Mouse (Mus musculus) skeletal muscle tissue, adult 2 months (tissue): ENCODE data around the gene Creb3l1.

Source experiments
- DNase-seq: peaks from one replicate; pipeline ENCODE4 v3.0.0-alpha.2; 2012; ENCODE audit warnings: low read depth, low spot score

Creb3l1 gene

DNA sequence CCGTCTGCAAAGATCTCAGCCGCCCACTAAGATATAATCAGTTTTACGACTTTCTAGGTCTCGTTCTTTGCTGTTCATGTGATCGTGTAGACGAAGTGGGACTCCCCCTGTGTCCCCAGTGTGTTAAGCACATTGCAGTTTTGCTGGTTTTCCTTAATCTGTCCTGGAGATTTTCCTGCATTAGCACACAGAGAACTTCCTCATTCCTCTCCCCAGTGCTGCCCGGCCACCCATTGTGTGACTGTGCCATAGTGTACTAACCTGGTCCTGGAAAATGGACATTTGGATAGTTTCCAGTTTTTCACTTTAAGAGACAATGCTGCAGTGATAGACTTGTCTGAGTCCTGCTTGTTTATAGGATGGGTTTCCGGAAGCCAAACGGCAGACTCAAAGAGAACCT, 10.0 kb upstream of the Creb3l1 start:
- DNase-seq: no peak

- no peak for DNase-seq
Observed at GRCm38 (mm10) chr2:92030554-92030953, 6.3 kb upstream of the Creb3l1 start.

GRCm38 (mm10) chr2:92029387-92030133, 5.3 kb upstream of the Creb3l1 start:
- no peak for DNase-seq

- no peak for DNase-seq
Observed at GRCm38 (mm10) chr2:92027811-92028590, 3.7 kb upstream of the Creb3l1 start.

- DNase-seq: no peak
Observed at GRCm38 (mm10) chr2:92025966-92026365, 1.7 kb upstream of the Creb3l1 start.

GRCm38 (mm10) chr2:92025202-92025601, 900 bp upstream of the Creb3l1 start:
- no peak for DNase-seq

- no peak for DNase-seq
Observed at GRCm38 (mm10) chr2:92023362-92024273, 684 bp downstream of the Creb3l1 start.

DNA sequence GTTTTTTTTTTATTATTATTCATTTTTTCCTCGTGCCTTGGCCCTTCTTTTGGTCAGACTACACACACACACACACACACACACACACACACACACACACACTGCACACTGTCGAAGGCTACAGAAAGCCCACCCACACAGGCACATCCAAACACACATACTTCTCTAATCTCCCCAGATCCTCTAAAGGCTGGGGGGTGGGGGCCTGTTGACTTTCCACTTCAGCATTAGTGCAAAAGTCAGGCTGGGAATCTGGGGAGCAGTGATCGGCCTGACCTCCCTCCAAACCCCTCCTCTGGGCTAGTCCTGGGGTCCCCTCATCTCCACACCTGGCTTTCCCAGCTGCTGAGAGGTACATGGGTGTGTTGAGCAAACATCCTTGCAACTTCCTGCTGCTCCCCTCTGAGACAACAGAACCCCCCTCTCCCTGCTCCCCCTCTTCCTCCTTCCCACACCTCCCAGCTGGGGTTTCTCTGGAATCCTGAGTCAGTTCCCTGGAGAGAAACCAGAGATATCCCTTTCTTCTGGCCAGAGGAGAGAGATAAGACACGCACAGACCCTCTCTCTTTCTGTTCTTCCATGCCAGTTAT, 3.5 kb downstream of the Creb3l1 start:
- DNase-seq: no peak

GRCm38 (mm10) chr2:92017440-92017839, 6.9 kb downstream of the Creb3l1 start:
- no peak for DNase-seq

- peak; percentile 82 for DNase-seq
Observed at GRCm38 (mm10) chr2:92016981-92017380, 7.3 kb downstream of the Creb3l1 start.

DNA sequence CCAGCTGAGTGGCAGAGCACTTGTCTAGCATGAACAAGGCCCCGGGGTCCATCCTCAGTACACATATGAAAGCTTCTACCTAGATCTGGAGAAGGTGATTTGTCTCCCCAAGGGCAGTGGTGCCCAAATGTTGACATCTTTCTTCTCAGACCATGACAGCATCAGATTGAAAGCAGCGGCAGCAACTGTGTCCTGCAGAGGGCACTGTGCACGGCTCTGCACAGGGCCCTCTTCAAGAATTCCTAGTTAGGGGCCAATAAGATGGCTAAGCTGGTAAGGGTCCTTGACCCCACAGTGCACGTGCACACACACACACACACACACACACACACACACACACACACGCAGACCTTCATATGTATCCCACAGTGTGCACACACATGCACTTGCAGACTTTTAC, 9.4 kb downstream of the Creb3l1 start:
- DNase-seq: no peak

GRCm38 (mm10) chr2:92014248-92014647, 10.1 kb downstream of the Creb3l1 start:
- no peak for DNase-seq

GRCm38 (mm10) chr2:92012768-92013445, 11.4 kb downstream of the Creb3l1 start:
- DNase-seq: peak; percentile 82

DNA sequence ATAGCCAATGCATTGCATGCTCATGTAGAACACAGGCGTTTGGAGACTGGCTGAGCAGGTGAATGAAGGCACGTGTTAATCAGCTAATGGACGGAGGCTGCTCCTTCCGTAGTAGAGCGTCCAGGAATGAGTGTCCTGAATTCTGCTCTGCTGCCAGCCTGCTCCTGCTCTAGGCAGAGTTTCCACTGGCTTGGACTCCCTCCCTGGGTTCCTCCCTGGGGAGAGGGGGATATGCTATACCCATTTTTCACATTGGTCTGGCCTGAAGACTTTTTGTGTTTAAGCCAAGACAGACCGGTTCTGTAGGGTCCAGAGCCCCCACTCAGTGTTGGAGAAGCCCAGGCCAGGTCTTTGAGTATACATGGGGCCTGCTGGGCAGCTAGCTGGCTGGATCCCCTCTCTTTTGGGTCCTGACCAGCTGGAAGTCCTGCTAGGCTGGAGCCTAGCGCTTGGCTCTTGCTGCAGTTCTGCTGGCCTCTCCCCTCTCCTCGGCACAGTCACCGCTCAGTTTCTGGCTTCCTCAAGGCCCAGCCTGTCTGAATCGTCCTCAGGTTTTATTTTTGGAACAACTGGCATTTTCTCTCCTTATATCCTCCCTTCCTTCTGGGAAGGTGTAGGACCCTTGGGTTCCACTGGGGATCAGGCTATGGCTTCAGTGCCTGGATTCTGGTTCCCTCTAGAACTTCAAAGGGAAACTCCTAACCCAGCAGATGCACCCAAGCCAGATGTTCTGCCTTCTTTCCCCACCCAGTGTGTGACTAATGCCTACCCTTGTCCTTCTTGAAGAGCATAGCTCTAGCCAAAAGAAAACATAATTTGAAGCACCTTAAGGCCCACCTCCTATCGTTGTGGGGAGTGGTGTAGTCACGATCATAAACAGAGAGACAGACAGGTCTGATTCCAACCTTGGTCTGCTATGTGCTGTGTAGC, 12.6 kb downstream of the Creb3l1 start:
- peak; percentile 68 for DNase-seq

- no peak for DNase-seq
Observed at GRCm38 (mm10) chr2:92008623-92009404, 15.5 kb downstream of the Creb3l1 start.

GRCm38 (mm10) chr2:92007933-92008622, 16.2 kb downstream of the Creb3l1 start:
- peak; percentile 96 for DNase-seq

DNA sequence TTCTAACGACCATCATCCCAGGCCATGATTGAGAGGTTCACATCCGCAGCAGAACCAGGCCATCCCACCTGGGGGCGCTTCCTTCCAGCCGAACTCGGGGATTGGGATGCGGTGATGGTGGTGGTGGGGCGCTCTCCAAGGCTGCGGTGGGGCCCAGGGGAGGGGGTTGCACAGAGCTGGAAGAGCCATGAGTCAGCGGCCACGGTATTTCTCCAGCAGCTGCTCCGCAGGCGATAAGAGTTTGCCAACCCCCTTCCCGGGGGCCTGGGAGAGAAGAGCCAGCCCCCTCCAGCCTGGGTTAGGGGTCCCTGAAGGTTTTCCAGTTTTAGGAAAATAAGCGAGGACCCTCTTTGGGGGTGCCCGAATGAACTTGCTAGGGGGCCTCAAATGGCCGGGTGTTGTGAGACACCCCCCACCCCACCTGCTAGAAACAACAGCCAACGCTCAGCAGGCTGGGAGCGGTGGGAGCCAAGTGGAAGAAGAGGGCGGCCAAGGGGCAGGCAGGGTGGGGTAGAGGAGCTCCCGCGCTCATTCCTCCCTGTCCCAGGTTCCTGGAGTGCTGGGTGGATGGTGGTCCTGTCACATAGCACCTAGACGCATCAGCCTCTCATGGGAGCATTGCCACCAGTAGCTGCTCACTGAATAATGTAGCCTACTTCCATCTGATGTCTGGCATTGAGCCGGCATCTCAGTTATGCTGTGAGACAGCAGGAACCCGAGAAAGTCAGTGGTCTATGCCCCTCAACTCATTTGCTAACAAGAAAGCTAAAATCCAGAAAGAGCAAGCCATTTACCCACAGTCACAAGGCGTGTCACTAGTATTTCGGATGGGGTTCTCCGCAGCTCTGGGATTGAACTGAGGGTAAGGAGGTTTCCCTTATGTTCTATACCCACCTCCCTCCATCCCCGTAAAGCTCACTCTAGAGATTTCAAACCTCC, 17.1 kb downstream of the Creb3l1 start:
- no peak for DNase-seq
